ENCODE assay signal across 10 mouse cellular contexts in the genomic region with DNA sequence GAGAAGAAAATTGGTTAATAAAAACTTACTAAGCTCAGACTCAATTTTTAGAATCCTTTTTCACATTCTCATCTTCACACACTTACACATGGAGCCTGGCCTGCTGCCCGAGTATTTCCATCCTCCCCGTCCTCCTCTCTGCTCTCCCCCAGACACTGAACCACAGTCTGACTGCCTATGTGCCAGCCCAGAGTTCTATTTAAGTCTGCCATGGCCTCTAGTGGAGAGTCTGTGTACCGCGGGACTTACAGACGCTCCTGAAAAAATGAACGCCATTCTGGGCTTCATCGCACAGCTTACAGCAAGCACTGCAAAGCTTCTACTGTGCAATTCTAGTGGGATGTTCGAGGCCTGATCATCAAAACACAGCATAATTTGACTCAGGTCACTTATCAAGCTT. TPM values are rescaled to one million over a fixed set of nuclear protein-coding genes. Genes with fewer than 3 reads are reported as not detected.
DNase-seq lines count a peak whose midpoint lies in the region; ATAC-seq lines count a peak whose summit lies in the region.
"Had no signal": no experiment of that assay in that cellular context is flagged by ENCODE, and none has a peak within 500 bp of the region (broad histone marks: within the 10 kb centered on the region; RNA-seq: fewer than 3 reads in every experiment).

No protein-coding gene starts in this region.

- 55% methylated on average over 8 of the region's 8 CpGs for WGBS in intestine, embryonic 14.5 days
- WGBS in intestine, embryonic 16.5 days = 50% methylated on average over 8 of the region's 8 CpGs

- intact Hi-C loops in gastrocnemius, postnatal 14 days (cut with DNase I; ENCODE audit: low total_unique reads) = no loop called here

- H3K4me1 ChIP-seq in intestine, embryonic 14.5 days (replicated peaks; ENCODE audit: control insufficient read depth, insufficient read depth, low read length) = no peaks in the 10 kb centered on the region
- H3K4me1 ChIP-seq in intestine, embryonic 16.5 days (ENCODE audit: control insufficient read depth, insufficient read depth, low read length) = no peaks in the 10 kb centered on the region

- no peak overlapping the region for H3K4me2 ChIP-seq in intestine, embryonic 14.5 days (ENCODE audit: low read length)
- no peak overlapping the region for H3K4me2 ChIP-seq in intestine, embryonic 16.5 days (ENCODE audit: low read depth, low read length)

- ATAC-seq in intestine, embryonic 14.5 days (replicated peaks; ENCODE audit: low FRiP score, low TSS enrichment, low read depth) = no peak
- no peak for ATAC-seq in intestine, embryonic 16.5 days
- ATAC-seq in megakaryocyte progenitor cell, adult 5-6 weeks (replicated peaks; ENCODE audit: poor library complexity) = peak; percentile 42; the same call in 1 of the 2 replicates
- ATAC-seq: inflammation-experienced regulatory T-cells, adult 6 months had no signal

- H3K9ac ChIP-seq in intestine, embryonic 14.5 days (ENCODE audit: low read length) = no peak overlapping the region
- H3K9ac ChIP-seq in intestine, embryonic 16.5 days (ENCODE audit: low read depth, low read length) = no peak overlapping the region

- no peak overlapping the region for H3K4me3 ChIP-seq in intestine, embryonic 14.5 days (ENCODE audit: low read depth, low read length)
- no peak overlapping the region for H3K4me3 ChIP-seq in intestine, embryonic 16.5 days (ENCODE audit: low read length)
- H3K4me3 ChIP-seq: myocyte had no signal

- H3K27ac ChIP-seq in intestine, embryonic 14.5 days (ENCODE audit: low read depth) = no peak overlapping the region
- H3K27ac ChIP-seq in intestine, embryonic 16.5 days (ENCODE audit: low read length) = no peak overlapping the region

- H3K9me3 ChIP-seq in intestine, embryonic 14.5 days (ENCODE audit: control insufficient read depth, low read length) = no peaks in the 10 kb centered on the region
- H3K9me3 ChIP-seq in intestine, embryonic 16.5 days (ENCODE audit: control insufficient read depth, low read length) = no peaks in the 10 kb centered on the region

- peaks cover 33% of the 10 kb centered on the region for H3K36me3 ChIP-seq in intestine, embryonic 14.5 days (ENCODE audit: control insufficient read depth, insufficient read depth, low read length)
- H3K36me3 ChIP-seq in intestine, embryonic 16.5 days (ENCODE audit: control insufficient read depth, insufficient read depth, low read length) = peaks cover 2% of the 10 kb centered on the region; the same call in 1 of the 2 replicates

- H3K27me3 ChIP-seq in intestine, embryonic 14.5 days (replicated peaks; ENCODE audit: control insufficient read depth, insufficient read depth, low read length) = no peaks in the 10 kb centered on the region
- H3K27me3 ChIP-seq in intestine, embryonic 16.5 days (replicated peaks; ENCODE audit: control insufficient read depth, insufficient read depth, low read length) = no peaks in the 10 kb centered on the region

- DNase-seq in intestine, embryonic 14.5 days (ENCODE audit: low spot score) = peak; percentile 49
- DNase-seq in ES-CJ7 (ENCODE audit: low read depth, low spot score) = peak; percentile 55
- DNase-seq in embryo, embryonic 10.5 days (ENCODE audit: low spot score) = peak; percentile 53
- DNase-seq in urinary bladder, postnatal 36 days (ENCODE audit: low spot score in 2 of 2) = no peak
- DNase-seq in gastrocnemius, postnatal 14 days = no peak
- no peak for DNase-seq in urinary bladder, postnatal 10 days (ENCODE audit: low spot score)

RNA-seq across cellular contexts. Expression of gene Crygs, which starts 9.4 kb away (rescaled TPM):
- polyA plus RNA-seq in intestine, embryonic 14.5 days (2014; fragmentation: Nextera tagmentation; extraction: Ambion mirVana) = not detected in 2 replicates
- polyA plus RNA-seq in intestine, embryonic 16.5 days (2015; fragmentation: Nextera tagmentation; extraction: Ambion mirVana) = not detected in 2 replicates
- total RNA-seq in megakaryocyte progenitor cell, adult 5-6 weeks (2015) = not detected in 2 replicates
- not detected in 2 replicates for total RNA-seq in megakaryocyte progenitor cell, adult 5-6 weeks (2017)
- not detected for total RNA-seq in gastrocnemius, postnatal 14 days (2021)
- polyA plus RNA-seq: inflammation-experienced regulatory T-cells, adult 6 months; myocyte had no signal

RNA-seq across cellular contexts. Expression of gene Tbccd1, which starts 36.7 kb away (rescaled TPM):
- polyA plus RNA-seq in intestine, embryonic 14.5 days (2014; fragmentation: Nextera tagmentation; extraction: Ambion mirVana) = 28.9 and 31.9 TPM in 2 replicates
- 31.0 and 31.6 TPM in 2 replicates for polyA plus RNA-seq in intestine, embryonic 16.5 days (2015; fragmentation: Nextera tagmentation; extraction: Ambion mirVana)
- total RNA-seq in megakaryocyte progenitor cell, adult 5-6 weeks (2015) = 20.2 and 21.6 TPM in 2 replicates
- 27.7 and 29.8 TPM in 2 replicates for total RNA-seq in megakaryocyte progenitor cell, adult 5-6 weeks (2017)
- total RNA-seq in gastrocnemius, postnatal 14 days (2021) = 1 to 10 TPM; 5.0 to 6.2 TPM

RNA-seq across cellular contexts. Expression of gene Dnajb11, which starts 36.9 kb away (rescaled TPM):
- 83.1 and 94.1 TPM in 2 replicates for polyA plus RNA-seq in intestine, embryonic 14.5 days (2014; fragmentation: Nextera tagmentation; extraction: Ambion mirVana)
- polyA plus RNA-seq in intestine, embryonic 16.5 days (2015; fragmentation: Nextera tagmentation; extraction: Ambion mirVana) = 118 and 129 TPM in 2 replicates
- total RNA-seq in megakaryocyte progenitor cell, adult 5-6 weeks (2015) = 86.1 and 89.8 TPM in 2 replicates
- 186 and 206 TPM in 2 replicates for total RNA-seq in megakaryocyte progenitor cell, adult 5-6 weeks (2017)
- total RNA-seq in gastrocnemius, postnatal 14 days (2021) = 10 to 100 TPM; 36.0 to 41.9 TPM

Comparison
In these comparisons a context has a peak if more than half of its experiments do, and no peak if none do; other contexts are left out.
1. DNase-seq: peak in intestine, embryonic 14.5 days (single experiment), ES-CJ7 (single experiment) and embryo, embryonic 10.5 days (single experiment); none in urinary bladder, postnatal 36 days (0 of 2), gastrocnemius, postnatal 14 days (single experiment) and urinary bladder, postnatal 10 days (single experiment).